Mouse (Mus musculus): ENCODE results near the gene Serinc5. TPM values are rescaled to one million over a fixed set of nuclear protein-coding genes. Genes with fewer than 3 reads are reported as not detected.

Serinc5 gene
- polyA plus RNA-seq, 1 experiment from 2014 or later, result 20.0 TPM

- peaks cover 16% of the 10 kb centered on the region; the same call in 1 of the 2 replicates for H3K36me3 ChIP-seq
- no peak overlapping the region for H3K4me3 ChIP-seq (replicated peaks)
- no peaks in the 10 kb centered on the region for H3K9me3 ChIP-seq (replicated peaks)
- H3K27me3 ChIP-seq, result no peaks in the 10 kb centered on the region
- no peak overlapping the region for H3K27ac ChIP-seq (replicated peaks)
- H3K4me2 ChIP-seq (replicated peaks), result no peak overlapping the region
- ATAC-seq (ENCODE audit: insufficient number of reproducible peaks, low FRiP score, low TSS enrichment, low read depth), result no peak
- WGBS, result 81% methylated on average over 2 of the region's 2 CpGs
- H3K4me1 ChIP-seq, result 0 out of 2 replicates have a peak, but pooled peaks cover 6% of the 10 kb centered on the region
- H3K9ac ChIP-seq, result no peak overlapping the region
These were observed 78.2 kb downstream of the Serinc5 start for GRCm38 (mm10) chr13:92689061-92689460.

DNA sequence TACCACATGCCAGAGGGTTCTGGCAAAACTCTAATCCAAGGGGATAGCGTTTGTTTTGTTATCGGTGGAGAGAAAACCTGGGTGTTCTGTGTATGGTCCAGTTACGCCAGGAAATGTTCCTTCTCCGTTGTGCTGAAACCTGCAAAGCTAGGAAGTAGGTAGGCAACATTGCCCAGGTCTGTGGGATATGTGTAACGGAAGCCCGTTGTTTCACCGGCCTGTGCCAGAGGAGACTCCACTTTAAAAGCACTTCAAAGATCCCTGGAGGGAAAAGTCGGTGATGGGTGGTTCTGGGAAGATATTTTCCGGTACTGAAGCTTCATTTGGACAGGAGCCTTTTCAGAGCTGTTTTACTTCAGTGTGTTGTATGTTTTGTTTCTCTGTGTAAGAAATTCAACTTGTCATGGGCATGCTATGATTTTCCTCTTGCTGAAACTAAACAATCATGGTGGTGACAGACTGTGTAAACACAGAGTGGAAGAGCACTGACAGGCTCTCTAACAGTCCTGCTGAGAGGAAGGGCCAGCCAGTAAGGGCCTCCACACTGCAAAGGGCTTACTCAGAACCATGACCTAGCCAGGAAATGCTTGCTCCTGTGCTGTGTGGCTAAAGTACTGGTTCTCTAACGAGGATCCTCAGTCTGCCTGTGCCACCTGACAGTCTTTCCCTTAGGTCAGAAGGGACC is 83.1 kb downstream of the Serinc5 start:
- no peak overlapping the region for H3K27ac ChIP-seq (replicated peaks)
- no peak for ATAC-seq (ENCODE audit: insufficient number of reproducible peaks, low FRiP score, low TSS enrichment, low read depth)
- no peak overlapping the region for H3K4me2 ChIP-seq (replicated peaks)
- WGBS, result 59% methylated on average over 10 of the region's 10 CpGs
- no peaks in the 10 kb centered on the region; the same call in 1 of the 2 replicates for H3K4me1 ChIP-seq
- no peaks in the 10 kb centered on the region for H3K9me3 ChIP-seq (replicated peaks)
- no peaks in the 10 kb centered on the region for H3K27me3 ChIP-seq
- H3K4me3 ChIP-seq (replicated peaks), result no peak overlapping the region
- H3K36me3 ChIP-seq, result peaks cover 11% of the 10 kb centered on the region; the same call in 1 of the 2 replicates
- H3K9ac ChIP-seq, result no peak overlapping the region

DNA sequence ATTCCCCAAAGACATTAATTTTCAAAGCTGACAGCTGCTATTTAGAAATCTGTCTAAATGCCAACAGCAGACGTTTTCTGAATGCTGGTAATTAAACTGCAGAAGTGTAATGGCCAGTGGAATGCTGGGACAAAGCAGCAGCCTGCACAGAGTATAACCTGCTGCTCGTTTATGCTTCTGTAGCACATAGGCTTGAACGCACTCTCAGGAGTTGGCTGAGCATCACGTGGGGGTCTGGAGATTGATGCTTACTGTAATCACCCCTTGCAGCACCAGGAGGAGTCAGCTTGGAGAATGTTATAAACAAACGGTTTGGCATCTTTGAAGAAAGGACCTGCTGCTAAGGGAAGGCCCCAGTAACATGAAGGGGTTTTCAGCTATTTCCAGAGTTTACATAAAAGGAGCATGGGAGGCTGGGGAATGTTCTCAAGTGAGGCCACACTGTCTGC is 85.6 kb downstream of the Serinc5 start:
- Histone ChIP-seq H3K9ac (no peak overlapping the region), H3K27ac (replicated peaks) (no peak overlapping the region), H3K9me3 (replicated peaks) (no peaks in the 10 kb centered on the region), H3K4me1 (no peaks in the 10 kb centered on the region; the same call in 1 of the 2 replicates), H3K4me3 (replicated peaks) (no peak overlapping the region), H3K4me2 (replicated peaks) (no peak overlapping the region), H3K27me3 (no peaks in the 10 kb centered on the region), H3K36me3 (peaks cover 7% of the 10 kb centered on the region; the same call in 1 of the 2 replicates)
- no peak for ATAC-seq (ENCODE audit: insufficient number of reproducible peaks, low FRiP score, low TSS enrichment, low read depth)
- WGBS, result 36% methylated on average over 5 of the region's 5 CpGs

DNA sequence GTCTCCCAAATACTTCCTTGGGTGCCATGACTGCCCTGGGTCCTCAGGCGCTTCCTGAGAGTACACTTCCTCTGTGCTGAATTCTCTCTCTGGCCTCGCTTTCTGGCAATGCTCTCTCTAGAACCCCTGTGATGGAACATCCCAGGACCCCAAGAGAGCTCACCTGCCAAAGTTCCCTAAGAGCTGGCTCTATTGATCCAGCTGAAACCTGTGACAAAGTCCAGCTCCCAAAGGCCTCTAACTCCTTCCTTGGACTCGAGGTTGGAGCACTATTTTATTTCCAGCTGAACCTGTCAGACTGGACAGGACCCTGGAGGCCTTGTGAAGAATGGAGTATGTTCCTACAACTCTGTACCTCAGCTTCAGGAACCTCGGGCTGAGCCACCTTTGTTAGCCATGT is 86.2 kb downstream of the Serinc5 start:
- Histone ChIP-seq H3K9me3 (replicated peaks) (no peaks in the 10 kb centered on the region), H3K36me3 (peaks cover 6% of the 10 kb centered on the region; the same call in 1 of the 2 replicates), H3K4me1 (no peaks in the 10 kb centered on the region; the same call in 1 of the 2 replicates), H3K4me2 (replicated peaks) (no peak overlapping the region), H3K27me3 (no peaks in the 10 kb centered on the region), H3K4me3 (replicated peaks) (no peak overlapping the region), H3K9ac (no peak overlapping the region), H3K27ac (replicated peaks) (no peak overlapping the region; the same call in 1 of the 2 replicates)
- ATAC-seq (ENCODE audit: insufficient number of reproducible peaks, low FRiP score, low TSS enrichment, low read depth), result no peak
- WGBS, result 78% methylated on average over 4 of the region's 4 CpGs

DNA sequence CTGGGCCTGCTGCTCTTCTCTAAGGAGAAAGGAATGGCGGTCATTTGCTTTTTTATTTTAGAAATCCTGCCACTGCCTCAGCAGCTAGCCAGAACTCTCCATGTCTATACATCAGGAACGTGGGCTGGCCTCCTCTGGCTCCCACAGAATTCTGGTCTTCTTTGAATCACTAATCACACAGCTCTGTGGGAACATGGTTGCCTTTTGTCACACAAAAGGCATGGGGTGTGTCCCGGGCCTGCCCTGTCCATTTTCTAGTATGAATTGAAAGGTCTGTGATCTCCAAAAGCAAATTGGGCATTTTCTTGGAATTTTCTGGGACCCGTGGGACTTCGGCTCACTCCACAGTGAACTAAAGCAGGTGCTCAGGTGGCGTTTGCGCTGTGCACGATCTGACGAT is 87.9 kb downstream of the Serinc5 start:
- H3K9ac ChIP-seq, result no peak overlapping the region
- H3K4me2 ChIP-seq (replicated peaks), result no peak overlapping the region
- no peak overlapping the region for H3K27ac ChIP-seq (replicated peaks)
- H3K27me3 ChIP-seq, result no peaks in the 10 kb centered on the region
- ATAC-seq (ENCODE audit: insufficient number of reproducible peaks, low FRiP score, low TSS enrichment, low read depth), result no peak
- peaks cover 9% of the 10 kb centered on the region; the same call in 1 of the 2 replicates for H3K36me3 ChIP-seq
- H3K4me1 ChIP-seq, result no peaks in the 10 kb centered on the region; the same call in 1 of the 2 replicates
- H3K4me3 ChIP-seq (replicated peaks), result no peak overlapping the region
- H3K9me3 ChIP-seq (replicated peaks), result no peaks in the 10 kb centered on the region
- WGBS, result 67% methylated on average over 9 of the region's 9 CpGs

GRCm38 (mm10) chr13:92699395-92699794 is 88.5 kb downstream of the Serinc5 start:
- Histone ChIP-seq H3K27me3 (no peaks in the 10 kb centered on the region), H3K4me2 (replicated peaks) (no peak overlapping the region), H3K9ac (no peak overlapping the region), H3K36me3 (peaks cover 9% of the 10 kb centered on the region; the same call in 1 of the 2 replicates), H3K4me3 (replicated peaks) (no peak overlapping the region), H3K9me3 (replicated peaks) (no peaks in the 10 kb centered on the region), H3K27ac (replicated peaks) (no peak overlapping the region), H3K4me1 (no peaks in the 10 kb centered on the region; the same call in 1 of the 2 replicates)
- WGBS, result 85% methylated on average over 6 of the region's 6 CpGs
- ATAC-seq (ENCODE audit: insufficient number of reproducible peaks, low FRiP score, low TSS enrichment, low read depth), result no peak

DNA sequence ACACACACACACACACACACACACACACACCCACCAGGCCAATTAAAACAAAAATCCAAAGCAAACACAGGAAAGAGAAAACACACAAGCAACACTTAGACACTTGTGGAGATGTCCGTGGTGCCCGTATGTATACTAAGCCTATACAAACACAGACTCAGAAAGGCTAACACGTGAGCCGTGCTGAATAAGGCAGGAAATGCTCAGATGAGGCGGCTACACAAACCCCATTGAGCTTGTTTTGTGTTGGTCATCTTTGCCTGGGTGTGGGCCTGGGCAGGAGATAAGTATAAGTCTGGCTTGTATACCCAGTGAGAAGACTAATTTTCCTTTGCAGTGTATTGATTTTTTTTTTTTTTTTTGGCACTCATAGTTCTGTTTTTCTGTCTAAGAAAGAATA is 91.1 kb downstream of the Serinc5 start:
- Histone ChIP-seq H3K27ac (replicated peaks) (no peak overlapping the region), H3K36me3 (peaks cover 17% of the 10 kb centered on the region), H3K9me3 (replicated peaks) (no peaks in the 10 kb centered on the region), H3K4me1 (no peaks in the 10 kb centered on the region; the same call in 1 of the 2 replicates), H3K27me3 (no peaks in the 10 kb centered on the region), H3K4me2 (replicated peaks) (no peak overlapping the region), H3K9ac (no peak overlapping the region), H3K4me3 (replicated peaks) (no peak overlapping the region)
- 77% methylated on average over 5 of the region's 5 CpGs for WGBS
- no peak for ATAC-seq (ENCODE audit: insufficient number of reproducible peaks, low FRiP score, low TSS enrichment, low read depth)

DNA sequence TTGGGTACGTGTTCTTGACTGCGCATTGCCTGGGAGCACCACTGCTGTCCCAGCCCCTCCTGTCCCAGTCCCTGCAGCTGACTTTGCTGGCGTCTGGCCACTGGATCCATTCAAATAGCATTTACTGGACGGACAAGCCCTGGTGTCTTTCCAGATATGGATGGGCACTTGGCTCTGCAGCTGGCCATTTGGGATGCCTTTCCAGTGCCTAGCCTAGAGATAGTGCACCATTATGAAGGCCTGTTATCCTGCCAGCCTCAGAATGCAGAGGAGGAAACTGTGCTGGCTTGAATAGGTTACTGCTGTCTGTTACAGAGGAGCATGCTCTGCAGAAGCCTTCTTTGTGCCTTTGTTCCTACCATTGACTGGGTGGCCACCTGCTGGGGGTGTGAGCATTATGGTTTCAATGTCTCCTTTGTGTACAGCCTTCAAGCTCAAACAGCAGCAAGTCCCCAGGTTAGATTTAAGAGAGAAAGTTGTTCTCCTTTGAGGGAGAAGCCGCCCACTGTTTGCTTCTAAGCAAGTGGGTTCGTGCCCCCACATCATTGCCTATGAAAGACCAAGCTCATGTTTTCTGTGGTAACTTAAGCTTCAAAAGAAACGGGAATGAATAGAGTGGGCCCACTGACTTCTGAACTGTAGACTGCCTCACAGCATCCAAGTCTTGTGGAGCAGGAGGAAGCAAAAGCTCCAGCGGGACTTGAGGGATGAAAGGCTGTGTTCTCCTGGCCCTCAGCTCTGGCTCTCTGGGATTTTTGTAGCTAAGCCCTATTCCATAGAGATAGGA is 92.5 kb downstream of the Serinc5 start:
- Histone ChIP-seq H3K9ac (no peak overlapping the region), H3K36me3 (peaks cover 22% of the 10 kb centered on the region), H3K27me3 (no peaks in the 10 kb centered on the region), H3K27ac (replicated peaks) (no peak overlapping the region), H3K4me1 (no peaks in the 10 kb centered on the region; the same call in 1 of the 2 replicates), H3K9me3 (replicated peaks) (no peaks in the 10 kb centered on the region), H3K4me2 (replicated peaks) (no peak overlapping the region), H3K4me3 (replicated peaks) (no peak overlapping the region)
- 56% methylated on average over 8 of the region's 8 CpGs for WGBS
- no peak for ATAC-seq (ENCODE audit: insufficient number of reproducible peaks, low FRiP score, low TSS enrichment, low read depth)

- H3K9me3 ChIP-seq (replicated peaks), result no peaks in the 10 kb centered on the region
- H3K27ac ChIP-seq (replicated peaks), result no peak overlapping the region
- H3K4me1 ChIP-seq, result no peaks in the 10 kb centered on the region
- no peak overlapping the region for H3K4me3 ChIP-seq (replicated peaks)
- 66% methylated on average over 7 of the region's 7 CpGs for WGBS
- ATAC-seq (ENCODE audit: insufficient number of reproducible peaks, low FRiP score, low TSS enrichment, low read depth), result no peak
- no peaks in the 10 kb centered on the region for H3K27me3 ChIP-seq
- H3K4me2 ChIP-seq (replicated peaks), result no peak overlapping the region
- H3K36me3 ChIP-seq, result peaks cover 25% of the 10 kb centered on the region
- no peak overlapping the region for H3K9ac ChIP-seq
These were observed 93.3 kb downstream of the Serinc5 start for GRCm38 (mm10) chr13:92704189-92704588.

DNA sequence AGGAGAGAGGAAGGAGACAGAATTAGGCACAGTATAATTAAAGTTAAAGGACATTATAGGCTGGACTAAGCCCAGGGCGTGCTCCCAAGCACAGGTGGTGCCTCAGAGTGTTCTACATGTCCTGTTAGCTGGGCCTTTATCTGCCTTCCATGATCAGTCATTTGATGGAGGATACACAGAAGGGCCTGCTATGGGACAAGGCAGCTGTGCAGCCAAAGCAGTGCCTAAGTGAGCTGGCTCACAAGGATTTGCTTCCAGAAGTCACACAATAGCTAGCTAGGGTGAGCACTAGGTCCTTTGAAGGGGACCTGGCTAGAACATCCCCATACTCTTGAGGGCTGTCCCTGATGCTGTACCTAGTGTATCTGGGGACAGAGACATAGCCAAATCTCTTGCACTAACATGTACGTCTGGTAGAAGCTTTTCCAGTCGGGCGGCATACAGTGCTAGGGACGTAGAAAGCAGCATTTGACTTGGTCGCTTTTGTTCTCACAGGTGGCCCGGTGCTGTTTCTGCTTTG is 94.2 kb downstream of the Serinc5 start:
- H3K4me3 ChIP-seq (replicated peaks), result no peak overlapping the region
- H3K27me3 ChIP-seq, result no peaks in the 10 kb centered on the region
- H3K9ac ChIP-seq, result no peak overlapping the region
- H3K4me1 ChIP-seq, result no peaks in the 10 kb centered on the region
- no peak for ATAC-seq (ENCODE audit: insufficient number of reproducible peaks, low FRiP score, low TSS enrichment, low read depth)
- no peak overlapping the region for H3K4me2 ChIP-seq (replicated peaks)
- no peaks in the 10 kb centered on the region for H3K9me3 ChIP-seq (replicated peaks)
- H3K27ac ChIP-seq (replicated peaks), result no peak overlapping the region
- H3K36me3 ChIP-seq, result peaks cover 25% of the 10 kb centered on the region
- 90% methylated on average over 7 of the region's 7 CpGs for WGBS

DNA sequence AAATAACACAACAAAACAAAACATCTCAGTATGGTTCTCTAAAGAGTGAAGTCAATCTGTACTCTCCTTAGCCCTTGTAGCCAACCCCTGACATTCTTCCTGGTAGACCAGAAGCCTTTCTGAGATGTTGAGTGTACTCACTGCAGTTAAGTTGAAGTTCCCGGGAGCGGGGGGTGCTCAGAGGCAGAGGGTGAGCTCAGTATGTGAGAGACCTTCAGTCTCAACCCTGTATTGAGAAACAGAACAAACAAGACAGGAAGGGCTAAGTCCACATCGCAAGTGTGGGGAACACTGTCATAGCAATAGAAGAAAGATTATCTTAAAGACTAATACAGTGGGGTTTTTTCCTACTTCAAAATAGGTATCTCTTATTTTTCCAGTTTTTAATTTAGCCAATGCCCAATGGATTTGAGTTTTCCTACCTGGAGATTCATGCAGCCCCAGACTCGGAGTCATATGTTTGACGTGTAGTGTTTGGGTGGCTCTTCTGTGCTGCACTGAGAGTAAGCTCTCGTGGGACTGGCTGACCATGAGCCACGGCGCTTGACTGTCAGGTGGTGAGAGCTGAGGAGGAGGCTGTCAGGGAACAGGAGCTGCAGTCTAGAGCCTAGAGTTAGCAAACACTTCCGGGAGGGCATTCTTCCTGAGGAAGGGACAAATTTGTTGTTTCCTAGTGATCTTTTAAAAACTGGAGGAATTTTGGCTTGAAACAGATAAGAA is 95.6 kb downstream of the Serinc5 start:
- H3K9me3 ChIP-seq (replicated peaks), result no peaks in the 10 kb centered on the region
- 89% methylated on average over 9 of the region's 9 CpGs for WGBS
- ATAC-seq (ENCODE audit: insufficient number of reproducible peaks, low FRiP score, low TSS enrichment, low read depth), result no peak
- H3K36me3 ChIP-seq, result peaks cover 23% of the 10 kb centered on the region
- no peak overlapping the region for H3K27ac ChIP-seq (replicated peaks)
- no peaks in the 10 kb centered on the region for H3K4me1 ChIP-seq
- no peak overlapping the region for H3K4me3 ChIP-seq (replicated peaks)
- H3K27me3 ChIP-seq, result no peaks in the 10 kb centered on the region
- H3K4me2 ChIP-seq (replicated peaks), result no peak overlapping the region
- no peak overlapping the region for H3K9ac ChIP-seq

Measured in embryonic facial prominence, embryonic 15.5 days (tissue).